Mouse (Mus musculus): Measurements from ENCODE around the gene Spata31d1c.

Spata31d1c gene

DNA sequence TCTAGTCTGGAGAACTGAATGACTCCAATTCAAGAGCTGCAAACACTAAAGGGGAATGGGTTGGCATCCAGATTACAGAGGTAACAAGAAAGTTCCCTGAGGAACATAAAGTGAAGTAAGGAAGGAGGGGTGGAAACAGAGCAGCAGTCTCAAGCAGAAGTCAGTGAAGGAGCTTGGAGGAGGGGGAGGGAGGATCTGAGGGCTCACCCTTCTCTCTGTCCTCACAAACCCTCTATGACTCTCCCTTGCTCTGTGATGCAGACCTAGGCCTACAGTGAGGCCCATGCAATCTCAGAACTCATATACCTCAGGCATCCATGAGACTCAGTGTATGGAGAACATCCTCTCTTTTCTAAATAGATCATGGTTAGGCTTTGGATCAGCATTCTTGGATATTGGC lies at the start of gene Spata31d1c:
Gene Spata31d1c, plus strand, starts transcription at position 301 of the 400 bp plus-strand sequence.
- DNase-seq (ENCODE audit: low read depth, low spot score) = no peak

- no peak for DNase-seq (ENCODE audit: low read depth, low spot score)
Observed at GRCm38 (mm10) chr13:64988828-64989227, 44.0 kb upstream of the Spata31d1c start.

DNA sequence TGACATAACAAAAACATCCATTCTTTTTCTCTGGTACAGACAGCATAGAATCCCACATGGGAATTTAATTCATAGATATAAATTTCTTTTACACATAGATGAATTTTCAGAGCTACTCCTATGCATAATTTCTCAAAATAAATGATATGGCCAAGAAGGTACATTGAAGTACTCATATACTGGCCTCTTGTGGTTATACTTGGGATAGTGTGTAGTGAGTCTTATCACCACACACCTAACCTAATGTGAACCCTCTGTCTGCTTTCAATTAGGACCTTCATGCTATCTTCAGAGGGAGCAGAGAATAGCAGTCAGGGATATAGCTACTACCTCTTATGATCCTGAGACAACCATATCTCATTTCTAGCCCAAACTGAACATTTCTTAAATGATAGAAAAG lies 27.4 kb upstream of the Spata31d1c start:
- DNase-seq (ENCODE audit: low read depth, low spot score) = no peak

GRCm38 (mm10) chr13:65006760-65007159 lies 26.1 kb upstream of the Spata31d1c start:
- no peak for DNase-seq (ENCODE audit: low read depth, low spot score)

DNA sequence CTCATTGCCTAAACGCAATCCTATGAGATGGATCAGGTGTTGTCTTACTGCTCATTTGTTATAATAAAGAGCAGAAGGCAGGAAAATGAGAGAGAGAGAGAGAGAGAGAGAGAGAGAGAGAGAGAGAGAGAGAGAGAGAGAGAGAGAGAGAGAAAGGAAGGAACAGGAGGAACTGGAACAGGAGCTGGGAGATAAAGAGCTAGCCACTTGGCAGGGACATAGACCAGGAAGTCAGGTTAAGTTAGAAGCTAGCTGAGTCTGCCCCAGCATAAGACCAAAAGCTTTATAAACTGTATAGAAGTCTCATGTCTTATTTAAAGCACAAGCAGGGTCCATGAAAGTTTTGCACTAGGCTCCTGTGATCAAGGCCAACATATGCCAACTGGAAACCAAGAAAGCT lies 24.9 kb upstream of the Spata31d1c start:
- no peak for DNase-seq (ENCODE audit: low read depth, low spot score)

DNA sequence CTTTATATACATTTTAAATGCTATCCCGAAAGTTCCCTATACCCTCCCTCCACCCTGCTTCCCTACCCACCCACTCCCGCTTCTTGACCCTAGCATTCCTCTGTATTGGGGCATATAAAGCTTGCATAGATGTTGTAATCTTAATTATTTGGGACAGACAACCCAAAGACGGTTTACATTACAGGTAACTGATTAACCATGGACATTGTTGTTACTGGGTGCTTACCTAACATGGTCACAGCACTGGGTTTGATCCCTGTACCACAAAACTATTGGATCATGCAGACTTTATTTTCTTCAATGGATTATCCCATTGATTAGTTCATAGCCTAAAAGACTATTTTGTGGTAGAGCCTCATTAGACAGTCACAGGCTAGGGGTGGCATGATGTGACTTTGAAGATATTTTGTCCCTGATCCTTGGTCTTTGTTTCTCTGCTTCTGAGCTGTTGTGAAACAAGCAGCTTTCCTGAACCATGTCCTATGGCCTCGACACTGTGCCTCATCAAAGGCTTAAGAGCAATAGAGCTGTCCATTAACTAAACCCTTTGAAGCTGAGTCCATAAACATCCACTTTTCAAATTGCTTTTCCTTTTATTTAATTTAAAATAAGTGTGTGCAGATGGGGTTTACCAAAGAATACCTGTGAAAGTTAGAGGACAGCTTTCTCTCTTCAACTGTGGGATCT lies 21.7 kb upstream of the Spata31d1c start:
- no peak for DNase-seq (ENCODE audit: low read depth, low spot score)

DNA sequence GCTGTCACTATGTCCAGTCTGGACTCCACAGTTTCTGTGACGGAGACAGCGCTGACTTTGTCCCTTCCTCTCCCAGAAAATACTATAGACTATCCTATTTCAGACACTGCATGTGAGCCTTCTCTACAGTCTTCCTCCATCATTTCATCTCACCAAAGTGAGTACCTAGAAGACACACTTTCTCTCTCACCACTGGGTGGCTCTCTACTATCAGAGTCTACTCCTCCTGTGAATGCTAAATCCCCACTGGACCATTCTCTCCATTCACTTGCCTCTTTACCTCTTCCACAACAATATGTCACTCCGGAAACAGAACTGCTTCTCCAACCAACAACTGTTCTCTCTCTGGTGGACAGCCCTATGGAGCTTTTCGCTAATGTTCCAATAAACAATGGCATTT lies 2.2 kb downstream of the Spata31d1c start:
- no peak for DNase-seq (ENCODE audit: low read depth, low spot score)

GRCm38 (mm10) chr13:65052660-65053059 lies 19.8 kb downstream of the Spata31d1c start, which contains the start of gene Prss47:
Gene Prss47, minus strand, starts transcription at chr13:65052760.
- DNase-seq (ENCODE audit: low read depth, low spot score) = no peak

GRCm38 (mm10) chr13:65069969-65070368 lies 37.1 kb downstream of the Spata31d1c start:
- no peak for DNase-seq (ENCODE audit: low read depth, low spot score)
